Mouse (Mus musculus): ENCODE measurements around the gene Clca2. TPM values are rescaled to one million over a fixed set of nuclear protein-coding genes. Genes with fewer than 3 reads are reported as not detected.
"Not testable (repeated sequence)": the region's sequence is repeated elsewhere in the genome, so short reads cannot be mapped to it uniquely, and the experiment has no call there.

Gene Clca2
- polyA plus RNA-seq, 1 experiment from 2014 or later, result not detected

GRCm38 (mm10) chr3:145068964-145069363 is 30.3 kb downstream of the Clca2 start:
- WGBS, result 89% methylated on average over 4 of the region's 4 CpGs
- ATAC-seq (ENCODE audit: low read depth), result no peak
- H3K4me1 ChIP-seq (ENCODE audit: control insufficient read depth, insufficient read depth, low read length), result no peaks in the 10 kb centered on the region
- no peak overlapping the region for H3K27ac ChIP-seq (ENCODE audit: low read depth, low read length)
- H3K4me3 ChIP-seq (ENCODE audit: low read depth, low read length), result no peak overlapping the region
- H3K9me3 ChIP-seq (ENCODE audit: control insufficient read depth, low read length), result no peaks in the 10 kb centered on the region
- no peaks in the 10 kb centered on the region for H3K27me3 ChIP-seq (ENCODE audit: control insufficient read depth, insufficient read depth, low read length)
- no peak overlapping the region for H3K9ac ChIP-seq (replicated peaks; ENCODE audit: low read depth, low read length)
- no peak overlapping the region for H3K4me2 ChIP-seq (ENCODE audit: low read depth, low read length)
- no peaks in the 10 kb centered on the region for H3K36me3 ChIP-seq (ENCODE audit: control insufficient read depth, insufficient read depth, low read length)

GRCm38 (mm10) chr3:145055138-145055537 is 44.1 kb downstream of the Clca2 start:
- H3K27me3 ChIP-seq (ENCODE audit: control insufficient read depth, insufficient read depth, low read length); H3K4me2 ChIP-seq (ENCODE audit: low read depth, low read length); H3K4me3 ChIP-seq (ENCODE audit: low read depth, low read length); H3K27ac ChIP-seq (ENCODE audit: low read depth, low read length); H3K36me3 ChIP-seq (ENCODE audit: control insufficient read depth, insufficient read depth, low read length); H3K4me1 ChIP-seq (ENCODE audit: control insufficient read depth, insufficient read depth, low read length); H3K9ac ChIP-seq (replicated peaks; ENCODE audit: low read depth, low read length); H3K9me3 ChIP-seq (ENCODE audit: control insufficient read depth, low read length); ATAC-seq (ENCODE audit: low read depth): not testable (repeated sequence)
- WGBS, result 97% methylated on average over 3 of the region's 3 CpGs

- Histone ChIP-seq H3K36me3 (ENCODE audit: control insufficient read depth, insufficient read depth, low read length) (no peaks in the 10 kb centered on the region), H3K27me3 (ENCODE audit: control insufficient read depth, insufficient read depth, low read length) (no peaks in the 10 kb centered on the region), H3K4me1 (ENCODE audit: control insufficient read depth, insufficient read depth, low read length) (no peaks in the 10 kb centered on the region), H3K9me3 (ENCODE audit: control insufficient read depth, low read length) (no peaks in the 10 kb centered on the region), H3K4me2 (ENCODE audit: low read depth, low read length) (no peak overlapping the region), H3K9ac (replicated peaks; ENCODE audit: low read depth, low read length) (no peak overlapping the region), H3K27ac (ENCODE audit: low read depth, low read length) (no peak overlapping the region), H3K4me3 (ENCODE audit: low read depth, low read length) (no peak overlapping the region)
- ATAC-seq (ENCODE audit: low read depth), result no peak
- WGBS, result 80% methylated on average over 3 of the region's 3 CpGs
Measured at GRCm38 (mm10) chr3:145049820-145050219, 49.4 kb downstream of the Clca2 start.

- WGBS, result 50% methylated on average over 3 of the region's 3 CpGs
- Histone ChIP-seq H3K4me2 (ENCODE audit: low read depth, low read length) (no peak overlapping the region), H3K9ac (replicated peaks; ENCODE audit: low read depth, low read length) (no peak overlapping the region), H3K4me3 (ENCODE audit: low read depth, low read length) (no peak overlapping the region), H3K27me3 (ENCODE audit: control insufficient read depth, insufficient read depth, low read length) (no peaks in the 10 kb centered on the region), H3K36me3 (ENCODE audit: control insufficient read depth, insufficient read depth, low read length) (no peaks in the 10 kb centered on the region), H3K4me1 (ENCODE audit: control insufficient read depth, insufficient read depth, low read length) (no peaks in the 10 kb centered on the region), H3K9me3 (ENCODE audit: control insufficient read depth, low read length) (no peaks in the 10 kb centered on the region), H3K27ac (ENCODE audit: low read depth, low read length) (no peak overlapping the region)
- no peak for ATAC-seq (ENCODE audit: low read depth)
Measured at GRCm38 (mm10) chr3:145038813-145039212, 60.4 kb downstream of the Clca2 start.

- H3K27ac ChIP-seq (ENCODE audit: low read depth, low read length), result no peak within 1 kb of the TSS
- H3K9ac ChIP-seq (replicated peaks; ENCODE audit: low read depth, low read length), result no peak within 1 kb of the TSS
- no peak within 1 kb of the TSS for H3K4me3 ChIP-seq (ENCODE audit: low read depth, low read length)
- H3K4me1 ChIP-seq (ENCODE audit: control insufficient read depth, insufficient read depth, low read length), result no peaks in the 10 kb centered on the region
- H3K36me3 ChIP-seq (ENCODE audit: control insufficient read depth, insufficient read depth, low read length), result no peaks in the 10 kb centered on the region
- H3K4me2 ChIP-seq (ENCODE audit: low read depth, low read length), result no peak within 1 kb of the TSS
- no peak for ATAC-seq (ENCODE audit: low read depth)
- no peaks in the 10 kb centered on the region for H3K9me3 ChIP-seq (ENCODE audit: control insufficient read depth, low read length)
- H3K27me3 ChIP-seq (ENCODE audit: control insufficient read depth, insufficient read depth, low read length), result no peaks in the 10 kb centered on the region
Measured at GRCm38 (mm10) chr3:145032676-145033075, 66.6 kb downstream of the Clca2 start, which contains the start of gene Clca1. Gene Clca1, minus strand, starts transcription at chr3:145032776.

- H3K4me3 ChIP-seq (ENCODE audit: low read depth, low read length), result no peak overlapping the region
- no peak for ATAC-seq (ENCODE audit: low read depth)
- no peak overlapping the region for H3K27ac ChIP-seq (ENCODE audit: low read depth, low read length)
- no peaks in the 10 kb centered on the region for H3K36me3 ChIP-seq (ENCODE audit: control insufficient read depth, insufficient read depth, low read length)
- no peaks in the 10 kb centered on the region for H3K27me3 ChIP-seq (ENCODE audit: control insufficient read depth, insufficient read depth, low read length)
- H3K9ac ChIP-seq (replicated peaks; ENCODE audit: low read depth, low read length), result no peak overlapping the region
- no peaks in the 10 kb centered on the region for H3K4me1 ChIP-seq (ENCODE audit: control insufficient read depth, insufficient read depth, low read length)
- 87% methylated on average over 3 of the region's 3 CpGs for WGBS
- H3K4me2 ChIP-seq (ENCODE audit: low read depth, low read length), result no peak overlapping the region
- no peaks in the 10 kb centered on the region for H3K9me3 ChIP-seq (ENCODE audit: control insufficient read depth, low read length)
Measured at GRCm38 (mm10) chr3:145028036-145028435, 71.2 kb downstream of the Clca2 start.

- no peak for ATAC-seq (ENCODE audit: low read depth)
- Histone ChIP-seq H3K9me3 (ENCODE audit: control insufficient read depth, low read length) (no peaks in the 10 kb centered on the region), H3K27me3 (ENCODE audit: control insufficient read depth, insufficient read depth, low read length) (no peaks in the 10 kb centered on the region), H3K27ac (ENCODE audit: low read depth, low read length) (no peak overlapping the region), H3K4me1 (ENCODE audit: control insufficient read depth, insufficient read depth, low read length) (no peaks in the 10 kb centered on the region), H3K9ac (replicated peaks; ENCODE audit: low read depth, low read length) (no peak overlapping the region), H3K4me3 (ENCODE audit: low read depth, low read length) (no peak overlapping the region), H3K4me2 (ENCODE audit: low read depth, low read length) (no peak overlapping the region), H3K36me3 (ENCODE audit: control insufficient read depth, insufficient read depth, low read length) (no peaks in the 10 kb centered on the region)
- whole genome bisulfite sequencing, result 30% methylated on average over 3 of the region's 3 CpGs
Measured at GRCm38 (mm10) chr3:145026750-145027149, 72.5 kb downstream of the Clca2 start.

Other genes with a start within 250 kb of the Clca2 start
- gene Clca4b, start 166.9 kb downstream of the Clca2 start, polyA plus RNA-seq (2014; fragmentation: Nextera tagmentation; extraction: Ambion mirVana), result not detected in 2 replicates
- not detected in 2 replicates for gene Clca4a, start 124.4 kb downstream of the Clca2 start, polyA plus RNA-seq (2014; fragmentation: Nextera tagmentation; extraction: Ambion mirVana)
- 0.07 TPM in 1 of 2 replicates, not detected in the other for gene Clca1, start 66.7 kb downstream of the Clca2 start, polyA plus RNA-seq (2014; fragmentation: Nextera tagmentation; extraction: Ambion mirVana)
- gene Odf2l, start 19.1 kb upstream of the Clca2 start, polyA plus RNA-seq (2014; fragmentation: Nextera tagmentation; extraction: Ambion mirVana), result 13.6 and 14.5 TPM in 2 replicates
- gene Col24a1, start 193.0 kb upstream of the Clca2 start, polyA plus RNA-seq (2014; fragmentation: Nextera tagmentation; extraction: Ambion mirVana), result 0.58 and 0.94 TPM in 2 replicates

Data from neural tube, embryonic 14.5 days (tissue).